Mouse (Mus musculus): Measurements from ENCODE around the gene Camta1.

Gene Camta1

GRCm38 (mm10) chr4:151104147-151104546, 757.5 kb downstream of the Camta1 start:
- peak; percentile 82 for DNase-seq

- DNase-seq, result peak; percentile 84
Observed at GRCm38 (mm10) chr4:151103646-151104045, 758.0 kb downstream of the Camta1 start.

- no peak for DNase-seq
Observed at GRCm38 (mm10) chr4:151097104-151097438, 764.6 kb downstream of the Camta1 start.

- peak; percentile 96 for DNase-seq
Observed at GRCm38 (mm10) chr4:151096334-151097103, 765.2 kb downstream of the Camta1 start.

GRCm38 (mm10) chr4:151095207-151095606, 766.5 kb downstream of the Camta1 start:
- DNase-seq, result no peak

- DNase-seq, result no peak
Observed at GRCm38 (mm10) chr4:151089270-151089669, 772.4 kb downstream of the Camta1 start, which contains the start of gene Gm13090. TSS of gene Gm13090 (plus strand) at chr4:151089570.

GRCm38 (mm10) chr4:151088819-151089218, 772.9 kb downstream of the Camta1 start:
- DNase-seq, result peak; percentile 96

GRCm38 (mm10) chr4:151087358-151087757, 774.3 kb downstream of the Camta1 start:
- DNase-seq, result no peak

- DNase-seq, result peak; percentile 96
Observed at GRCm38 (mm10) chr4:151083027-151083426, 778.6 kb downstream of the Camta1 start.

GRCm38 (mm10) chr4:151081977-151082376, 779.7 kb downstream of the Camta1 start:
- no peak for DNase-seq

- DNase-seq, result no peak
Observed at GRCm38 (mm10) chr4:151081355-151081754, 780.3 kb downstream of the Camta1 start.

- no peak for DNase-seq
Observed at GRCm38 (mm10) chr4:151074817-151075216, 786.9 kb downstream of the Camta1 start.

- DNase-seq, result peak; percentile 93
Observed at GRCm38 (mm10) chr4:151073108-151073744, 788.5 kb downstream of the Camta1 start.

GRCm38 (mm10) chr4:151070962-151071361, 790.7 kb downstream of the Camta1 start:
- DNase-seq, result no peak

GRCm38 (mm10) chr4:151068751-151069150, 792.9 kb downstream of the Camta1 start:
- no peak for DNase-seq

GRCm38 (mm10) chr4:151059566-151059965, 802.1 kb downstream of the Camta1 start:
- DNase-seq, result peak; percentile 83

GRCm38 (mm10) chr4:151058634-151059033, 803.0 kb downstream of the Camta1 start:
- DNase-seq, result peak; percentile 87

- DNase-seq, result peak; percentile 100
Observed at GRCm38 (mm10) chr4:151057347-151058321, 804.0 kb downstream of the Camta1 start, which contains the start of gene Vamp3. TSS of gene Vamp3 (minus strand) at chr4:151057963.

GRCm38 (mm10) chr4:151051162-151051561, 810.5 kb downstream of the Camta1 start:
- DNase-seq, result peak; percentile 71

GRCm38 (mm10) chr4:151046524-151046923, 815.2 kb downstream of the Camta1 start:
- peak; percentile 72 for DNase-seq

- DNase-seq, result peak; percentile 96
Observed at GRCm38 (mm10) chr4:151044944-151045570, 816.6 kb downstream of the Camta1 start.
